12 mouse cellular contexts compared by ENCODE assay signal in the genomic region with DNA sequence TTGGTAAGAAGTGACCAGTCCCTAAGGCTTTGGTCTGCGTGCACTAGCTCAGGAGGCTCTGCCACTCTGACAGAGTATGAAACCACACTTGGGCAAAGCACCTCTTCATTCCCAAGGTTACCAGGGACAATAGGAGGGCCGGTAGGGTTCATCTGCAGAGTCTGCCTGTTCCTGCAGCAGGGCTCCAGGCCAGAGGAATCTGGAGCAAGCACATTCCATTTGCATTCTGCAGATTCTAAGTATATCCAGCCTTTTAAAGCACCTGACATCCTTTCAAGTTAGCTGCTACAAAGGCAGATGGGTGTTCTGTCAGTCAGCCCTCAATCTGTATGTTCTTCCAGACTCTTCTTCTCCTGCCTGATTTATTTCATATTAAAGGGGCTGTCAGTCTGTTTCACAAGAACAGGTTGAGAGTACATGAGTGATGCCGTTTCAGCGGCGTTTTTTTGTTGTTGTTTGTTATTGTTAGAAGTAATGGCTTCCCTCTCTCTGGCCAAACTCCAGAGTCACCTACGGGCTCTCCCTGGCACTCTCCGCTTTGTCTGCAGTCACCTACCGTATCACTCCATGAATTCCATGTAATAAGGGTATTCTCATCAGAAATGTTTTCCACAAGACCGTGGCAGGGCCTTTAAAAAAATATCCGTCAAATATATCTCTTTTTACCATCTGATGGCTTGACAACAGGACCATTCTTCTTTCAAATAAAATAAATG.
DNase-seq lines count a peak whose midpoint lies in the region; ATAC-seq and TF ChIP-seq lines count a peak whose summit lies in the region.
"Had no signal": no experiment of that assay in that cellular context is flagged by ENCODE, and none has a peak within 500 bp of the region (broad histone marks: within the 10 kb centered on the region; RNA-seq: fewer than 3 reads in every experiment).

No protein-coding gene starts in this region.

- H3K4me1 ChIP-seq in heart, embryonic 11.5 days (ENCODE audit: control insufficient read depth, insufficient read depth, low read length): peaks cover 5% of the 10 kb centered on the region; the same call in 1 of the 2 replicates

- H3K4me2 ChIP-seq in heart, embryonic 11.5 days: no peak overlapping the region
- H3K4me2 ChIP-seq: hindbrain, embryonic 13.5 days; lung, embryonic 15.5 days had no signal

- no peak overlapping the region for H3K9ac ChIP-seq in heart, embryonic 11.5 days (ENCODE audit: low read depth, low read length)
- H3K9ac ChIP-seq: hindbrain, embryonic 13.5 days; lung, embryonic 15.5 days had no signal

- DNase-seq in heart, adult 18-20 months: peak; percentile 20 to 43
- DNase-seq in lung, adult 18-20 months: peak; percentile 26 to 40
- DNase-seq in lung, postnatal 14 days: no peak
- DNase-seq in brain, embryonic 14.5 days (ENCODE audit: low read depth): peak; percentile 47
- peak; percentile 46 for DNase-seq in layer of hippocampus, adult 9-11 months
- no peak for DNase-seq in natural killer cell, adult 2 months (ENCODE audit: low spot score in 2 of 2)
- DNase-seq: right cerebral cortex, postnatal 25 days had no signal

- no peak overlapping the region for H3K27ac ChIP-seq in heart, embryonic 11.5 days (ENCODE audit: low read depth, low read length)
- H3K27ac ChIP-seq: hindbrain, embryonic 13.5 days; lung, embryonic 15.5 days had no signal

- H3K27me3 ChIP-seq in heart, embryonic 11.5 days (ENCODE audit: control insufficient read depth, insufficient read depth, low read length): no peaks in the 10 kb centered on the region
- H3K27me3 ChIP-seq: hindbrain, embryonic 13.5 days; lung, embryonic 15.5 days had no signal

- TF ChIP-seq POLR2A in brain, embryonic 14.5 days (IDR thresholded peaks at IDR 0.05; ENCODE audit: borderline replicate concordance, extremely low read depth, insufficient read depth, insufficient read length, poor library complexity, severe bottlenecking): no peak

- H3K36me3 ChIP-seq in heart, embryonic 11.5 days (ENCODE audit: control insufficient read depth, insufficient read depth, low read length): no peaks in the 10 kb centered on the region
- H3K36me3 ChIP-seq: hindbrain, embryonic 13.5 days; lung, embryonic 15.5 days had no signal

- H3K9me3 ChIP-seq in heart, embryonic 11.5 days (replicated peaks; ENCODE audit: control insufficient read depth, low read length): no peaks in the 10 kb centered on the region
- H3K9me3 ChIP-seq: hindbrain, embryonic 13.5 days; lung, embryonic 15.5 days had no signal

- no peak for TF ChIP-seq CTCF in brain, embryonic 14.5 days (IDR thresholded peaks at IDR 0.05; ENCODE audit: borderline replicate concordance, extremely low read depth, insufficient read depth, insufficient read length)

- 71% methylated on average over 10 of the region's 10 CpGs for WGBS in heart, embryonic 11.5 days (ENCODE audit: insufficient replicate concordance)

- no peak overlapping the region for H3K4me3 ChIP-seq in heart, embryonic 11.5 days (ENCODE audit: low read depth, low read length)
- H3K4me3 ChIP-seq: hindbrain, embryonic 13.5 days; lung, embryonic 15.5 days had no signal

- ATAC-seq in heart, embryonic 11.5 days (replicated peaks; ENCODE audit: insufficient number of reproducible peaks, low FRiP score, low TSS enrichment): no peak
- ATAC-seq in activated CD4-positive, CD25-positive, alpha-beta regulatory T cell, adult 4 months: no peak
- ATAC-seq: CD4-positive, CD25-positive, alpha-beta regulatory T cell, adult 4 months had no signal

Comparison
In these comparisons a context has a peak if more than half of its experiments do, and no peak if none do; other contexts are left out.
1. DNase-seq: peak in heart, adult 18-20 months (2 of 2), lung, adult 18-20 months (2 of 2), brain, embryonic 14.5 days (single experiment) and layer of hippocampus, adult 9-11 months (single experiment); none in lung, postnatal 14 days (single experiment) and natural killer cell, adult 2 months (0 of 2).